Mouse (Mus musculus): ENCODE measurements around the gene Max. TPM values are rescaled to one million over a fixed set of nuclear protein-coding genes. Genes with fewer than 3 reads are reported as not detected.

The Max gene
- total and polyA plus RNA-seq, 3 experiments, result 27.0 to 76.2 (median 65.6) TPM

- 77% methylated on average over 5 of the region's 5 CpGs for WGBS
- intact Hi-C loops (cut with DNase I), result no loop called here
- no peak for DNase-seq
- Histone ChIP-seq H3K27ac (no peak overlapping the region), H3K79me2 (replicated peaks; ENCODE audit: control insufficient read depth, insufficient read depth, low read length) (peaks cover 6% of the 10 kb centered on the region), H3K9ac (ENCODE audit: low read depth, low read length) (no peak overlapping the region), H3K4me3 (no peak overlapping the region), H3K36me3 (ENCODE audit: control insufficient read depth, insufficient read depth, low read length) (peaks cover 69% of the 10 kb centered on the region), H3K27me3 (ENCODE audit: control insufficient read depth, insufficient read depth, low read length) (no peaks in the 10 kb centered on the region), H3K4me1 (ENCODE audit: control insufficient read depth, insufficient read depth, low read length) (peaks cover 15% of the 10 kb centered on the region)
- TF ChIP-seq EP300 (IDR thresholded peaks at IDR 0.05; ENCODE audit: insufficient read depth, low read depth, low read length), result no peak
- no peak for TF ChIP-seq POLR2A (IDR thresholded peaks at IDR 0.05; ENCODE audit: insufficient read depth, low read depth, low read length)
- no peak for TF ChIP-seq CTCF (IDR thresholded peaks at IDR 0.05)
Observed at GRCm38 (mm10) chr12:76950330-76950729, 11.7 kb downstream of the Max start.

- peaks cover 56% of the 10 kb centered on the region for H3K36me3 ChIP-seq (ENCODE audit: control insufficient read depth, insufficient read depth, low read length)
- TF ChIP-seq CTCF (IDR thresholded peaks at IDR 0.05) (no peak), EP300 (IDR thresholded peaks at IDR 0.05; ENCODE audit: insufficient read depth, low read depth, low read length) (no peak), POLR2A (IDR thresholded peaks at IDR 0.05; ENCODE audit: insufficient read depth, low read depth, low read length) (no peak)
- no peak overlapping the region for H3K9ac ChIP-seq (ENCODE audit: low read depth, low read length)
- WGBS, result 31% methylated on average over 3 of the region's 3 CpGs
- H3K4me1 ChIP-seq (ENCODE audit: control insufficient read depth, insufficient read depth, low read length), result peaks cover 5% of the 10 kb centered on the region
- intact Hi-C loops (cut with DNase I), result no loop called here
- H3K4me3 ChIP-seq, result no peak overlapping the region
- DNase-seq, result no peak
- H3K27ac ChIP-seq, result no peak overlapping the region
- H3K27me3 ChIP-seq (ENCODE audit: control insufficient read depth, insufficient read depth, low read length), result no peaks in the 10 kb centered on the region
- H3K79me2 ChIP-seq (replicated peaks; ENCODE audit: control insufficient read depth, insufficient read depth, low read length), result peaks cover 6% of the 10 kb centered on the region
Observed at GRCm38 (mm10) chr12:76948781-76949180, 13.2 kb downstream of the Max start.

- H3K27ac ChIP-seq, result no peak overlapping the region
- WGBS, result 90% methylated on average over 2 of the region's 2 CpGs
- intact Hi-C loops (cut with DNase I), result no loop called here
Observed at GRCm38 (mm10) chr12:76948185-76948584, 13.8 kb downstream of the Max start.

GRCm38 (mm10) chr12:76947487-76947886 is 14.5 kb downstream of the Max start:
- no peak overlapping the region for H3K4me3 ChIP-seq
- no peaks in the 10 kb centered on the region for H3K27me3 ChIP-seq (ENCODE audit: control insufficient read depth, insufficient read depth, low read length)
- intact Hi-C loops (cut with DNase I), result no loop called here
- TF ChIP-seq POLR2A (IDR thresholded peaks at IDR 0.05; ENCODE audit: insufficient read depth, low read depth, low read length) (no peak), CTCF (IDR thresholded peaks at IDR 0.05) (no peak), EP300 (IDR thresholded peaks at IDR 0.05; ENCODE audit: insufficient read depth, low read depth, low read length) (no peak)
- H3K36me3 ChIP-seq (ENCODE audit: control insufficient read depth, insufficient read depth, low read length), result peaks cover 52% of the 10 kb centered on the region
- H3K27ac ChIP-seq, result no peak overlapping the region
- WGBS, result 93% methylated on average over 3 of the region's 3 CpGs
- no peak overlapping the region for H3K9ac ChIP-seq (ENCODE audit: low read depth, low read length)
- H3K79me2 ChIP-seq (replicated peaks; ENCODE audit: control insufficient read depth, insufficient read depth, low read length), result peaks cover 6% of the 10 kb centered on the region
- no peak for DNase-seq
- peaks cover 4% of the 10 kb centered on the region; the same call in 1 of the 2 replicates for H3K4me1 ChIP-seq (ENCODE audit: control insufficient read depth, insufficient read depth, low read length)

More at GRCm38 (mm10) chr12:76948185-76948584, 13.8 kb downstream of the Max start:
- Histone ChIP-seq H3K4me3 (no peak overlapping the region), H3K79me2 (replicated peaks; ENCODE audit: control insufficient read depth, insufficient read depth, low read length) (peaks cover 6% of the 10 kb centered on the region), H3K9ac (ENCODE audit: low read depth, low read length) (no peak overlapping the region), H3K36me3 (ENCODE audit: control insufficient read depth, insufficient read depth, low read length) (peaks cover 53% of the 10 kb centered on the region), H3K27me3 (ENCODE audit: control insufficient read depth, insufficient read depth, low read length) (no peaks in the 10 kb centered on the region), H3K4me1 (ENCODE audit: control insufficient read depth, insufficient read depth, low read length) (no peaks in the 10 kb centered on the region; the same call in 1 of the 2 replicates)
- TF ChIP-seq EP300 (IDR thresholded peaks at IDR 0.05; ENCODE audit: insufficient read depth, low read depth, low read length) (no peak), POLR2A (IDR thresholded peaks at IDR 0.05; ENCODE audit: insufficient read depth, low read depth, low read length) (no peak), CTCF (IDR thresholded peaks at IDR 0.05) (no peak)
- no peak for DNase-seq

GRCm38 (mm10) chr12:76943466-76943865 is 18.5 kb downstream of the Max start:
- Histone ChIP-seq H3K36me3 (ENCODE audit: control insufficient read depth, insufficient read depth, low read length) (peaks cover 34% of the 10 kb centered on the region), H3K27ac (no peak overlapping the region), H3K4me3 (no peak overlapping the region), H3K27me3 (ENCODE audit: control insufficient read depth, insufficient read depth, low read length) (no peaks in the 10 kb centered on the region), H3K4me1 (ENCODE audit: control insufficient read depth, insufficient read depth, low read length) (peaks cover 8% of the 10 kb centered on the region), H3K79me2 (replicated peaks; ENCODE audit: control insufficient read depth, insufficient read depth, low read length) (no peaks in the 10 kb centered on the region), H3K9ac (ENCODE audit: low read depth, low read length) (no peak overlapping the region)
- intact Hi-C loops (cut with DNase I), result no loop called here
- no peak for DNase-seq
- WGBS, result 79% methylated on average over 6 of the region's 6 CpGs
- TF ChIP-seq EP300 (IDR thresholded peaks at IDR 0.05; ENCODE audit: insufficient read depth, low read depth, low read length) (no peak), POLR2A (IDR thresholded peaks at IDR 0.05; ENCODE audit: insufficient read depth, low read depth, low read length) (no peak), CTCF (IDR thresholded peaks at IDR 0.05) (no peak)

- TF ChIP-seq POLR2A (IDR thresholded peaks at IDR 0.05; ENCODE audit: insufficient read depth, low read depth, low read length), result no peak
- TF ChIP-seq CTCF (IDR thresholded peaks at IDR 0.05), result no peak
- TF ChIP-seq EP300 (IDR thresholded peaks at IDR 0.05; ENCODE audit: insufficient read depth, low read depth, low read length), result no peak
- H3K4me1 ChIP-seq (ENCODE audit: control insufficient read depth, insufficient read depth, low read length), result peaks cover 8% of the 10 kb centered on the region
- H3K9ac ChIP-seq (ENCODE audit: low read depth, low read length), result no peak overlapping the region
- DNase-seq, result peak in 1 of 2 experiments; percentile 26
- H3K79me2 ChIP-seq (replicated peaks; ENCODE audit: control insufficient read depth, insufficient read depth, low read length), result no peaks in the 10 kb centered on the region
- no peak overlapping the region for H3K4me3 ChIP-seq
- H3K27me3 ChIP-seq (ENCODE audit: control insufficient read depth, insufficient read depth, low read length), result no peaks in the 10 kb centered on the region
- H3K36me3 ChIP-seq (ENCODE audit: control insufficient read depth, insufficient read depth, low read length), result peaks cover 30% of the 10 kb centered on the region
- WGBS, result 63% methylated on average over 3 of the region's 3 CpGs
- intact Hi-C loops (cut with DNase I), result no loop called here
- H3K27ac ChIP-seq, result no peak overlapping the region; the same call in 1 of the 2 replicates
Observed at GRCm38 (mm10) chr12:76943046-76943445, 19.0 kb downstream of the Max start.

Measured in heart, adult 2 months (tissue).